Mouse (Mus musculus) embryo, embryonic 10 days (tissue): ENCODE results near the gene Tnnc2.
A peak's percentile ranks its signal among the peaks of the same experiment; 100 is the strongest.
"Not testable (repeated sequence)": the region's sequence is repeated elsewhere in the genome, so short reads cannot be mapped to it uniquely, and the experiment has no call there.

Experiments
- DNase-seq: peaks from one replicate; pipeline ENCODE4 v3.0.0-alpha.2; 2015; ENCODE audit warnings: low spot score

The Tnnc2 gene

GRCm38 (mm10) chr2:164779481-164780086 lies at the start of gene Tnnc2:
Gene Tnnc2, minus strand, starts transcription at chr2:164779967.
- no peak for DNase-seq

GRCm38 (mm10) chr2:164829090-164829489 lies 49.3 kb upstream of the Tnnc2 start:
- no peak for DNase-seq

- DNase-seq: no peak
Observed at GRCm38 (mm10) chr2:164828437-164828836, 48.7 kb upstream of the Tnnc2 start, which contains the start of gene Spata25. Gene Spata25, minus strand, starts transcription at chr2:164828537.

- no peak for DNase-seq
Observed at GRCm38 (mm10) chr2:164827146-164827850, 47.5 kb upstream of the Tnnc2 start.

GRCm38 (mm10) chr2:164825521-164825920 lies 45.8 kb upstream of the Tnnc2 start:
- DNase-seq: no peak

- DNase-seq: no peak
Observed at GRCm38 (mm10) chr2:164823969-164824368, 44.2 kb upstream of the Tnnc2 start.

- peak; percentile 68 for DNase-seq
Observed at GRCm38 (mm10) chr2:164823181-164823585, 43.4 kb upstream of the Tnnc2 start.

- peak; percentile 99 for DNase-seq
Observed at GRCm38 (mm10) chr2:164822636-164823165, 42.9 kb upstream of the Tnnc2 start, which contains the start of gene Zswim1. Gene Zswim1, plus strand, starts transcription at chr2:164822686.

- DNase-seq: no peak
Observed at GRCm38 (mm10) chr2:164821060-164821459, 41.3 kb upstream of the Tnnc2 start.

- DNase-seq: peak; percentile 68
Observed at GRCm38 (mm10) chr2:164817703-164818102, 37.9 kb upstream of the Tnnc2 start.

GRCm38 (mm10) chr2:164817206-164817605 lies 37.4 kb upstream of the Tnnc2 start:
- no peak for DNase-seq

GRCm38 (mm10) chr2:164815821-164816220 lies 36.1 kb upstream of the Tnnc2 start:
- DNase-seq: no peak

- DNase-seq: no peak
Observed at GRCm38 (mm10) chr2:164815348-164815747, 35.6 kb upstream of the Tnnc2 start.

GRCm38 (mm10) chr2:164813557-164813956 lies 33.8 kb upstream of the Tnnc2 start:
- DNase-seq: no peak

- DNase-seq: no peak
Observed at GRCm38 (mm10) chr2:164806614-164807013, 26.8 kb upstream of the Tnnc2 start.

GRCm38 (mm10) chr2:164805332-164805718 lies 25.6 kb upstream of the Tnnc2 start:
- DNase-seq: no peak

GRCm38 (mm10) chr2:164804533-164805331 lies 25.0 kb upstream of the Tnnc2 start, which contains the start of the genes Acot8 and Zswim3:
Gene Acot8, minus strand, starts transcription at chr2:164804882.
Gene Zswim3, plus strand, starts transcription at chr2:164805098.
- DNase-seq: peak; percentile 99

GRCm38 (mm10) chr2:164803921-164804313 lies 24.1 kb upstream of the Tnnc2 start:
- no peak for DNase-seq

GRCm38 (mm10) chr2:164803201-164803920 lies 23.6 kb upstream of the Tnnc2 start:
- DNase-seq: no peak

- DNase-seq: no peak
Observed at GRCm38 (mm10) chr2:164800252-164801004, 20.7 kb upstream of the Tnnc2 start.

GRCm38 (mm10) chr2:164798554-164798953 lies 18.8 kb upstream of the Tnnc2 start:
- DNase-seq: not testable (repeated sequence)
